Mouse (Mus musculus) liver, postnatal 0 days (tissue): Measurements from ENCODE around the gene Ddx17. TPM values are rescaled to one million over a fixed set of nuclear protein-coding genes. Genes with fewer than 3 reads are reported as not detected.

Experiments used
- ATAC-seq: fragments of 200-750 bp; cut with Nextera tagmentation; 2 replicates; pipeline ENCODE4 v1.8.0; 2017; ENCODE audit warnings: mild to moderate bottlenecking, moderate library complexity
- DNase-seq: peaks from one replicate; pipeline ENCODE4 v3.0.0-alpha.2; 2016
- H3K27ac ChIP-seq: fragments of 300-500 bp; sonication (generic); 2 replicates; pipeline ENCODE4 v1.5.1; 2014; ENCODE audit warnings: antibody characterized with exemption, moderate library complexity, mild to moderate bottlenecking, low read depth
- H3K27me3 ChIP-seq: fragments of 300-500 bp; sonication (generic); 2 replicates; pipeline ENCODE4 v1.6.1; 2014; ENCODE audit warnings: low read length, control low read depth, mixed read lengths; ENCODE audit not compliant: insufficient read depth
- H3K36me3 ChIP-seq: fragments of 300-500 bp; sonication (generic); replicated peaks from 2 replicates; pipeline ENCODE4 v1.6.1; 2014; ENCODE audit warnings: mild to moderate bottlenecking, control low read depth, low read length, moderate library complexity, mixed read lengths; ENCODE audit not compliant: insufficient read depth
- H3K4me1 ChIP-seq: fragments of 300-500 bp; sonication (generic); 2 replicates; pipeline ENCODE4 v1.6.1; 2014; ENCODE audit warnings: antibody characterized with exemption, mild to moderate bottlenecking, control low read depth; ENCODE audit not compliant: insufficient read depth
- H3K4me2 ChIP-seq: fragments of 300-500 bp; sonication (generic); 2 replicates; pipeline ENCODE4 v1.6.1; 2014; ENCODE audit warnings: low read depth, mild to moderate bottlenecking, low read length, moderate library complexity, mixed read lengths
- H3K4me3 ChIP-seq: fragments of 300-500 bp; sonication (generic); 2 replicates; pipeline ENCODE4 v1.5.1; 2014; ENCODE audit warnings: low read depth, low read length
- H3K9ac ChIP-seq: fragments of 300-500 bp; sonication (generic); replicated peaks from 2 replicates; pipeline ENCODE4 v1.6.1; 2014; ENCODE audit warnings: mild to moderate bottlenecking, moderate library complexity
- H3K9me3 ChIP-seq: fragments of 300-500 bp; sonication (generic); 2 replicates; pipeline ENCODE4 v1.6.1; 2016; ENCODE audit warnings: mild to moderate bottlenecking, control low read depth, low read length, mixed read lengths
- CTCF ChIP-seq: sonication (generic); IDR thresholded peaks from 2 replicates; pipeline ENCODE4 v1.5.1; 2016; ENCODE audit warnings: antibody characterized with exemption, low read depth
- EP300 ChIP-seq: IDR thresholded peaks from 2 replicates; pipeline ENCODE4 v1.6.1; 2016; ENCODE audit warnings: antibody characterized with exemption, low read depth, mild to moderate bottlenecking
- WGBS: fragments of 180-500 bp; shearing (Covaris S2); extraction: QIAGEN DNeasy Blood & Tissue Kit; methylation state at CpG from one replicate; pipeline ENCODE4 v1.1.7; 2014; ENCODE audit not compliant: insufficient replicate concordance; 5-methylcytosine and 5-hydroxymethylcytosine counted together
- polyA plus RNA-seq: library from polyadenylated mRNA; unstranded; fragments of >200 nt; fragmentation: Nextera tagmentation; extraction: Ambion mirVana; gene quantifications from 2 replicates; pipeline ENCODE4 v1.2.1, GENCODE M21; 2015

Ddx17 gene
- polyA plus RNA-seq, 1 experiment from 2014 or later = 9.3 TPM

GRCm38 (mm10) chr15:79511553-79512320 is 34.8 kb downstream of the Ddx17 start:
- H3K9me3 ChIP-seq = no peaks in the 10 kb centered on the region
- peaks cover 86% of the 10 kb centered on the region for H3K27me3 ChIP-seq
- 3% methylated on average over 61 of the region's 61 CpGs for WGBS
- no peaks in the 10 kb centered on the region for H3K36me3 ChIP-seq
- peak; percentile 68 for DNase-seq
- no peak overlapping the region for H3K9ac ChIP-seq
- peak overlapping the region; percentile 61 for H3K4me2 ChIP-seq
- H3K27ac ChIP-seq = no peak overlapping the region
- peak overlapping the region; percentile 35 for H3K4me3 ChIP-seq
- no peak for TF ChIP-seq CTCF
- TF ChIP-seq EP300 = no peak
- H3K4me1 ChIP-seq = peaks cover 4% of the 10 kb centered on the region; the same call in 1 of the 2 replicates
- ATAC-seq = peak; percentile 66

GRCm38 (mm10) chr15:79510425-79510824 is 36.1 kb downstream of the Ddx17 start:
- 65% methylated on average over 7 of the region's 7 CpGs for WGBS

GRCm38 (mm10) chr15:79509998-79510397 is 36.5 kb downstream of the Ddx17 start:
- Histone ChIP-seq H3K9ac (no peak overlapping the region), H3K27me3 (peaks cover 86% of the 10 kb centered on the region), H3K4me1 (peaks cover 14% of the 10 kb centered on the region), H3K27ac (no peak overlapping the region), H3K9me3 (no peaks in the 10 kb centered on the region), H3K36me3 (no peaks in the 10 kb centered on the region), H3K4me2 (no peak overlapping the region), H3K4me3 (no peak overlapping the region)
- ATAC-seq = no peak
- no peak for DNase-seq
- TF ChIP-seq CTCF = no peak
- no peak for TF ChIP-seq EP300
- WGBS = 24% methylated on average over 6 of the region's 6 CpGs

More at GRCm38 (mm10) chr15:79510425-79510824, 36.1 kb downstream of the Ddx17 start:
- no peak for TF ChIP-seq EP300
- no peak for TF ChIP-seq CTCF
- no peak overlapping the region for H3K4me3 ChIP-seq
- no peaks in the 10 kb centered on the region for H3K9me3 ChIP-seq
- no peak overlapping the region for H3K27ac ChIP-seq
- ATAC-seq (no peak), DNase-seq (no peak)
- no peak overlapping the region for H3K9ac ChIP-seq
- H3K4me1 ChIP-seq = peaks cover 10% of the 10 kb centered on the region
- H3K4me2 ChIP-seq = no peak overlapping the region
- no peaks in the 10 kb centered on the region for H3K36me3 ChIP-seq
- peaks cover 86% of the 10 kb centered on the region for H3K27me3 ChIP-seq

- Histone ChIP-seq H3K27me3 (peaks cover 87% of the 10 kb centered on the region), H3K9me3 (no peaks in the 10 kb centered on the region), H3K9ac (no peak overlapping the region), H3K36me3 (no peaks in the 10 kb centered on the region), H3K4me2 (no peak overlapping the region), H3K4me1 (peaks cover 14% of the 10 kb centered on the region), H3K4me3 (no peak overlapping the region), H3K27ac (no peak overlapping the region)
- no peak for DNase-seq
- TF ChIP-seq EP300 (no peak), CTCF (no peak)
- no peak for ATAC-seq
- 50% methylated on average over 31 of the region's 31 CpGs for WGBS
These were observed 39.3 kb downstream of the Ddx17 start for GRCm38 (mm10) chr15:79507055-79507828.

- no peak for ATAC-seq
- no peak overlapping the region for H3K4me2 ChIP-seq
- peaks cover 87% of the 10 kb centered on the region for H3K27me3 ChIP-seq
These were observed 40.1 kb downstream of the Ddx17 start for GRCm38 (mm10) chr15:79506460-79506859.

GRCm38 (mm10) chr15:79505616-79506283 is 40.8 kb downstream of the Ddx17 start:
- Histone ChIP-seq H3K9ac (no peak overlapping the region), H3K4me1 (peaks cover 11% of the 10 kb centered on the region), H3K4me3 (peak overlapping the region; percentile 47), H3K27ac (no peak overlapping the region), H3K36me3 (no peaks in the 10 kb centered on the region), H3K4me2 (peak overlapping the region; percentile 82), H3K9me3 (no peaks in the 10 kb centered on the region), H3K27me3 (peaks cover 80% of the 10 kb centered on the region)
- peak; percentile 41 for ATAC-seq
- TF ChIP-seq EP300 = no peak
- no peak for TF ChIP-seq CTCF
- under 1% methylated on average over 56 of the region's 71 CpGs for WGBS
- DNase-seq = peak; percentile 61

More at GRCm38 (mm10) chr15:79506460-79506859, 40.1 kb downstream of the Ddx17 start:
- WGBS = 34% methylated on average over 7 of the region's 7 CpGs
- Histone ChIP-seq H3K27ac (no peak overlapping the region), H3K36me3 (no peaks in the 10 kb centered on the region), H3K9ac (no peak overlapping the region), H3K4me3 (no peak overlapping the region), H3K4me1 (peaks cover 14% of the 10 kb centered on the region), H3K9me3 (no peaks in the 10 kb centered on the region)
- TF ChIP-seq CTCF = no peak
- no peak for DNase-seq
